Comparison of ENCODE assay signal across 23 mouse cellular contexts in the genomic region with DNA sequence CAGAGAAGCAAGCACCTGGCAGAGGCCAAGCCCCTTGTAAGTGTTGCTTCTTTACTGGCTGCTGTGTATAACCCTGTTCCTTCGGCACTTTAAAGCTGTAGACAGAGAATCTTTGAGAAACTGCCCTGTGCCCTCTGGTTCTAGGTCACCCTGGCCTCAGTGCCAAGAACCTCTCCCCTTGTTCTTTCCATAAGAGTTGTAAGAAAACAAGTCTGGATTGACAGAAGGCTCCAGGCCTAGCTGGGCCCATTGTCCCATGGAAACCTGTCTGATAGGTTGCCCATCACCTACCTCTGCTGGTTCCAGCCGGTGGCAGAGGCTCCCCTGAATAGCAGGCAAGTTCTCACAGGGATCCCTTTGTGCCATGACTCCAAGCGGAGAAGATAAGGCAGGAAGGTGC. TPM values are rescaled to one million over a fixed set of nuclear protein-coding genes. Genes with fewer than 3 reads are reported as not detected.
DNase-seq lines count a peak whose midpoint lies in the region; ATAC-seq and TF ChIP-seq lines count a peak whose summit lies in the region.
"Had no signal": no experiment of that assay in that cellular context is flagged by ENCODE, and none has a peak within 500 bp of the region (broad histone marks: within the 10 kb centered on the region; RNA-seq: fewer than 3 reads in every experiment).

No protein-coding gene starts in this region.

- peak overlapping the region; percentile 51 for H3K9ac ChIP-seq in heart, embryonic 14.5 days (ENCODE audit: low read length)
- no peak overlapping the region for H3K9ac ChIP-seq in lung, postnatal 0 days (replicated peaks; ENCODE audit: low read depth)
- no peak overlapping the region for H3K9ac ChIP-seq in limb, embryonic 12.5 days (replicated peaks)
- H3K9ac ChIP-seq: forebrain, embryonic 13.5 days; hindbrain, embryonic 15.5 days; intestine, embryonic 15.5 days; kidney, embryonic 15.5 days; midbrain, embryonic 13.5 days; neural tube, embryonic 15.5 days had no signal

- no peaks in the 10 kb centered on the region for H3K9me3 ChIP-seq in heart, embryonic 14.5 days (ENCODE audit: control insufficient read depth, low read length)
- H3K9me3 ChIP-seq in lung, postnatal 0 days (ENCODE audit: low read length), result no peaks in the 10 kb centered on the region
- H3K9me3 ChIP-seq in limb, embryonic 12.5 days, result no peaks in the 10 kb centered on the region
- H3K9me3 ChIP-seq: forebrain, embryonic 13.5 days; hindbrain, embryonic 15.5 days; intestine, embryonic 15.5 days; kidney, embryonic 15.5 days; midbrain, embryonic 13.5 days; neural tube, embryonic 15.5 days had no signal

- DNase-seq in gastrocnemius, adult 2 months, result peak; percentile 16
- no peak for DNase-seq in gastrocnemius, adult 18-20 months (ENCODE audit: low spot score)
- no peak for DNase-seq in heart, postnatal 4 days
- no peak for DNase-seq in lung, postnatal 0 days (ENCODE audit: low spot score)
- no peak for DNase-seq in lung, postnatal 4 days
- no peak for DNase-seq in thymus, postnatal 25 days
- DNase-seq: adrenal gland, postnatal 36 days; cerebellum, adult 11-12 months; cerebellum, postnatal 36 days; gastrocnemius, postnatal 36 days; layer of hippocampus, postnatal 36 days; liver; thymus, postnatal 4 days had no signal

- H3K27ac ChIP-seq in gastrocnemius, adult 2 months, result peak overlapping the region; percentile 58
- H3K27ac ChIP-seq in heart, embryonic 14.5 days (replicated peaks in 1 of 2; ENCODE audit: control insufficient read depth in 1 of 2, insufficient read depth in 1 of 2, low read depth in 2 of 2, low read length in 2 of 2), result 0 out of 4 replicates have a peak overlapping the region, but pooled peaks of 1 of the 2 experiments have one; percentile 20
- H3K27ac ChIP-seq in lung, postnatal 0 days (ENCODE audit: low read length), result peak overlapping the region; percentile 62
- H3K27ac ChIP-seq in limb, embryonic 12.5 days, result peak overlapping the region; percentile 45; the same call in 1 of the 2 replicates
- H3K27ac ChIP-seq: forebrain, embryonic 13.5 days; hindbrain, embryonic 15.5 days; intestine, embryonic 15.5 days; kidney, embryonic 15.5 days; midbrain, embryonic 13.5 days; neural tube, embryonic 15.5 days had no signal

- no peak for TF ChIP-seq EP300 in lung, postnatal 0 days (IDR thresholded peaks at IDR 0.05)

- no peak overlapping the region for H3K4me2 ChIP-seq in heart, embryonic 14.5 days (ENCODE audit: low read length)
- H3K4me2 ChIP-seq in lung, postnatal 0 days (replicated peaks; ENCODE audit: low read depth, low read length), result no peak overlapping the region
- H3K4me2 ChIP-seq in limb, embryonic 12.5 days, result no peak overlapping the region
- H3K4me2 ChIP-seq: forebrain, embryonic 13.5 days; hindbrain, embryonic 15.5 days; intestine, embryonic 15.5 days; kidney, embryonic 15.5 days; midbrain, embryonic 13.5 days; neural tube, embryonic 15.5 days had no signal

- H3K4me3 ChIP-seq in gastrocnemius, adult 2 months, result no peak overlapping the region
- H3K4me3 ChIP-seq in heart, embryonic 14.5 days (ENCODE audit: control insufficient read depth in 1 of 2, insufficient read depth in 1 of 2, low read depth in 1 of 2, low read length in 2 of 2), result no peak overlapping the region
- no peak overlapping the region for H3K4me3 ChIP-seq in lung, postnatal 0 days (ENCODE audit: low read depth, low read length)
- no peak overlapping the region for H3K4me3 ChIP-seq in limb, embryonic 12.5 days (replicated peaks)
- H3K4me3 ChIP-seq: forebrain, embryonic 13.5 days; hindbrain, embryonic 15.5 days; intestine, embryonic 15.5 days; kidney, embryonic 15.5 days; midbrain, embryonic 13.5 days; neural tube, embryonic 15.5 days had no signal

- H3K4me1 ChIP-seq in heart, embryonic 14.5 days (ENCODE audit: control insufficient read depth in 2 of 2, insufficient read depth in 2 of 2, low read length in 2 of 2), result peaks cover 58 to 70% of the 10 kb centered on the region in 2 experiments
- H3K4me1 ChIP-seq in lung, postnatal 0 days (ENCODE audit: insufficient read depth, low read depth, low read length), result peaks cover 27% of the 10 kb centered on the region; the same call in 1 of the 2 replicates
- peaks cover 29% of the 10 kb centered on the region for H3K4me1 ChIP-seq in limb, embryonic 12.5 days (replicated peaks)

- intact Hi-C loops in gastrocnemius, adult 2 months (cut with DNase I), result no loop called here

- WGBS in heart, embryonic 14.5 days, result 77% methylated on average over 3 of the region's 3 CpGs
- 61% methylated on average over 3 of the region's 3 CpGs for WGBS in lung, postnatal 0 days
- WGBS in limb, embryonic 12.5 days, result 79% methylated on average over 3 of the region's 3 CpGs

- H3K36me3 ChIP-seq in heart, embryonic 14.5 days (ENCODE audit: control insufficient read depth, insufficient read depth, low read length), result no peaks in the 10 kb centered on the region
- no peaks in the 10 kb centered on the region for H3K36me3 ChIP-seq in lung, postnatal 0 days (ENCODE audit: insufficient read depth, low read length)
- H3K36me3 ChIP-seq in limb, embryonic 12.5 days, result 0 out of 2 replicates have a peak, but pooled peaks cover 6% of the 10 kb centered on the region
- H3K36me3 ChIP-seq: G1E; hindbrain, embryonic 15.5 days; intestine, embryonic 15.5 days; kidney, embryonic 15.5 days; midbrain, embryonic 13.5 days; neural tube, embryonic 15.5 days had no signal

- no peaks in the 10 kb centered on the region for H3K27me3 ChIP-seq in heart, embryonic 14.5 days (ENCODE audit: control insufficient read depth, insufficient read depth, low read length)
- H3K27me3 ChIP-seq in lung, postnatal 0 days (replicated peaks; ENCODE audit: insufficient read depth, low read length), result no peaks in the 10 kb centered on the region
- H3K27me3 ChIP-seq in limb, embryonic 12.5 days, result no peaks in the 10 kb centered on the region
- H3K27me3 ChIP-seq: forebrain, embryonic 13.5 days; hindbrain, embryonic 15.5 days; intestine, embryonic 15.5 days; kidney, embryonic 15.5 days; midbrain, embryonic 13.5 days; neural tube, embryonic 15.5 days had no signal

- no peak for ATAC-seq in heart, embryonic 14.5 days (ENCODE audit: insufficient number of reproducible peaks, insufficient read depth, low FRiP score, low read depth)
- no peak for ATAC-seq in lung, postnatal 0 days
- ATAC-seq in limb, embryonic 12.5 days (ENCODE audit: insufficient number of reproducible peaks, insufficient read depth, low FRiP score, low TSS enrichment, low read depth), result no peak
- ATAC-seq: activated CD4-positive, CD25-positive, alpha-beta regulatory T cell, adult 4 months; forebrain, embryonic 13.5 days; intestine, embryonic 15.5 days; midbrain, embryonic 13.5 days had no signal

- TF ChIP-seq CTCF in gastrocnemius, adult 2 months (IDR thresholded peaks at IDR 0.05), result no peak
- TF ChIP-seq CTCF in lung, postnatal 0 days (IDR thresholded peaks at IDR 0.05), result no peak

RNA-seq across cellular contexts. Expression of a gene that starts 47.9 kb away (rescaled TPM):
- total RNA-seq in gastrocnemius, adult 2 months (2021), result 1 to 10 TPM; 2.1 to 4.0 TPM
- total RNA-seq in gastrocnemius, adult 18-20 months (2021), result 1 to 10 TPM; 2.5 to 3.7 TPM
- polyA plus RNA-seq in heart, embryonic 14.5 days (2014; fragmentation: Nextera tagmentation; extraction: Ambion mirVana), result 17.2 and 19.2 TPM in 2 replicates
- 10 to 100 TPM; 43.5 to 45.3 TPM for total RNA-seq in heart, postnatal 4 days (2021)
- polyA plus RNA-seq in lung, postnatal 0 days (2015; fragmentation: Nextera tagmentation; extraction: Ambion mirVana), result 18.9 and 22.0 TPM in 2 replicates
- polyA plus RNA-seq in limb, embryonic 12.5 days (2016; fragmentation: Nextera tagmentation; extraction: Ambion mirVana), result 22.3 and 23.1 TPM in 2 replicates
- total RNA-seq: G1E had no signal
- polyA plus RNA-seq: G1E had no signal

Comparison
In these comparisons a context has a peak if more than half of its experiments do, and no peak if none do; other contexts are left out.
1. RNA of a gene that starts 47.9 kb away (total RNA-seq): 43.5 to 45.3 TPM in heart, postnatal 4 days; 2.1 to 4.0 TPM in gastrocnemius, adult 2 months and 2.5 to 3.7 TPM in gastrocnemius, adult 18-20 months; every median in the first group is over 4 times any median in the second.